Mouse (Mus musculus): Measurements from ENCODE around the gene Olfr700. TPM values are rescaled to one million over a fixed set of nuclear protein-coding genes. Genes with fewer than 3 reads are reported as not detected.
"Not testable (repeated sequence)": the region's sequence is repeated elsewhere in the genome, so short reads cannot be mapped to it uniquely, and the experiment has no call there.

The Olfr700 gene
- total and polyA plus RNA-seq, 2 experiments from 2014 or later: not detected

GRCm38 (mm10) chr7:106793098-106793497 lies 15.5 kb downstream of the Olfr700 start, which contains the start of gene Olfr699:
Gene Olfr699, minus strand, starts transcription at chr7:106793198.
- TF ChIP-seq CTCF (IDR thresholded peaks at IDR 0.05; ENCODE audit: low read depth) (no peak), EP300 (IDR thresholded peaks at IDR 0.05; ENCODE audit: low read depth) (no peak)
- Histone ChIP-seq H3K27me3 (ENCODE audit: control insufficient read depth, insufficient read depth, low read length) (no peaks in the 10 kb centered on the region), H3K4me3 (ENCODE audit: low read depth, low read length) (no peak within 1 kb of the TSS), H3K27ac (ENCODE audit: low read depth) (no peak within 1 kb of the TSS), H3K36me3 (replicated peaks; ENCODE audit: control insufficient read depth, insufficient read depth, low read length) (no peaks in the 10 kb centered on the region), H3K4me1 (ENCODE audit: control insufficient read depth, insufficient read depth) (no peaks in the 10 kb centered on the region), H3K4me2 (ENCODE audit: low read depth, low read length) (no peak within 1 kb of the TSS), H3K9ac (replicated peaks; ENCODE audit: low read depth, low read length) (no peak within 1 kb of the TSS), H3K9me3 (replicated peaks; ENCODE audit: control insufficient read depth, low read length) (no peaks in the 10 kb centered on the region; the same call in 1 of the 2 replicates)
- WGBS: 64% methylated on average over 1 of the region's 1 CpGs
- DNase-seq (ENCODE audit: low spot score): no peak
- ATAC-seq (ENCODE audit: insufficient read depth, low read depth): no peak

GRCm38 (mm10) chr7:106788330-106788729 lies 20.3 kb downstream of the Olfr700 start:
- Histone ChIP-seq H3K27me3 (ENCODE audit: control insufficient read depth, insufficient read depth, low read length) (no peaks in the 10 kb centered on the region), H3K9ac (replicated peaks; ENCODE audit: low read depth, low read length) (no peak overlapping the region), H3K27ac (ENCODE audit: low read depth) (no peak overlapping the region), H3K4me2 (ENCODE audit: low read depth, low read length) (no peak overlapping the region), H3K9me3 (replicated peaks; ENCODE audit: control insufficient read depth, low read length) (no peaks in the 10 kb centered on the region; the same call in 1 of the 2 replicates), H3K4me1 (ENCODE audit: control insufficient read depth, insufficient read depth) (no peaks in the 10 kb centered on the region), H3K36me3 (replicated peaks; ENCODE audit: control insufficient read depth, insufficient read depth, low read length) (no peaks in the 10 kb centered on the region), H3K4me3 (ENCODE audit: low read depth, low read length) (no peak overlapping the region)
- DNase-seq (ENCODE audit: low spot score) (no peak), ATAC-seq (ENCODE audit: insufficient read depth, low read depth) (no peak)
- TF ChIP-seq EP300 (IDR thresholded peaks at IDR 0.05; ENCODE audit: low read depth) (no peak), CTCF (IDR thresholded peaks at IDR 0.05; ENCODE audit: low read depth) (no peak)

- H3K36me3 ChIP-seq (replicated peaks; ENCODE audit: control insufficient read depth, insufficient read depth, low read length); H3K4me3 ChIP-seq (ENCODE audit: low read depth, low read length); H3K4me2 ChIP-seq (ENCODE audit: low read depth, low read length); H3K9ac ChIP-seq (replicated peaks; ENCODE audit: low read depth, low read length); H3K27me3 ChIP-seq (ENCODE audit: control insufficient read depth, insufficient read depth, low read length); ATAC-seq (ENCODE audit: insufficient read depth, low read depth); H3K27ac ChIP-seq (ENCODE audit: low read depth); H3K4me1 ChIP-seq (ENCODE audit: control insufficient read depth, insufficient read depth); DNase-seq (ENCODE audit: low spot score); H3K9me3 ChIP-seq (replicated peaks; ENCODE audit: control insufficient read depth, low read length): not testable (repeated sequence)
- WGBS: 82% methylated on average over 2 of the region's 2 CpGs
These were observed 47.6 kb downstream of the Olfr700 start for GRCm38 (mm10) chr7:106761008-106761407.

- Histone ChIP-seq H3K36me3 (replicated peaks; ENCODE audit: control insufficient read depth, insufficient read depth, low read length) (no peaks in the 10 kb centered on the region), H3K27me3 (ENCODE audit: control insufficient read depth, insufficient read depth, low read length) (no peaks in the 10 kb centered on the region), H3K4me1 (ENCODE audit: control insufficient read depth, insufficient read depth) (no peaks in the 10 kb centered on the region), H3K27ac (ENCODE audit: low read depth) (no peak overlapping the region), H3K9me3 (replicated peaks; ENCODE audit: control insufficient read depth, low read length) (no peaks in the 10 kb centered on the region), H3K9ac (replicated peaks; ENCODE audit: low read depth, low read length) (no peak overlapping the region), H3K4me3 (ENCODE audit: low read depth, low read length) (no peak overlapping the region), H3K4me2 (ENCODE audit: low read depth, low read length) (no peak overlapping the region)
- TF ChIP-seq EP300 (IDR thresholded peaks at IDR 0.05; ENCODE audit: low read depth) (no peak), CTCF (IDR thresholded peaks at IDR 0.05; ENCODE audit: low read depth) (no peak)
- ATAC-seq (ENCODE audit: insufficient read depth, low read depth) (no peak), DNase-seq (ENCODE audit: low spot score) (no peak)
- 77% methylated on average over 2 of the region's 2 CpGs for WGBS
These were observed 49.8 kb downstream of the Olfr700 start for GRCm38 (mm10) chr7:106758800-106759199.

Other genes starting within 250 kb of the Olfr700 start
- gene Olfr693, start 128.2 kb downstream of the Olfr700 start, total RNA-seq (2014; rRNA removed; ENCODE audit: low replicate concordance): not detected in 2 replicates
- gene Olfr693, start 128.2 kb downstream of the Olfr700 start, polyA plus RNA-seq (2015; fragmentation: Nextera tagmentation; extraction: Ambion mirVana): not detected in 2 replicates
- gene Olfr694, start 117.0 kb downstream of the Olfr700 start, total RNA-seq (2014; rRNA removed; ENCODE audit: low replicate concordance): not detected in 2 replicates
- gene Olfr694, start 117.0 kb downstream of the Olfr700 start, polyA plus RNA-seq (2015; fragmentation: Nextera tagmentation; extraction: Ambion mirVana): not detected in 2 replicates
- gene Olfr695, start 92.4 kb downstream of the Olfr700 start, total RNA-seq (2014; rRNA removed; ENCODE audit: low replicate concordance): not detected in 2 replicates
- not detected in 2 replicates for gene Olfr695, start 92.4 kb downstream of the Olfr700 start, polyA plus RNA-seq (2015; fragmentation: Nextera tagmentation; extraction: Ambion mirVana)
- not detected in 2 replicates for gene Olfr697, start 66.4 kb downstream of the Olfr700 start, total RNA-seq (2014; rRNA removed; ENCODE audit: low replicate concordance)
- gene Olfr697, start 66.4 kb downstream of the Olfr700 start, polyA plus RNA-seq (2015; fragmentation: Nextera tagmentation; extraction: Ambion mirVana): not detected in 2 replicates
- not detected in 2 replicates for gene Olfr698, start 53.4 kb downstream of the Olfr700 start, total RNA-seq (2014; rRNA removed; ENCODE audit: low replicate concordance)
- gene Olfr698, start 53.4 kb downstream of the Olfr700 start, polyA plus RNA-seq (2015; fragmentation: Nextera tagmentation; extraction: Ambion mirVana): not detected in 2 replicates
- not detected in 2 replicates for gene Olfr699, start 15.6 kb downstream of the Olfr700 start, total RNA-seq (2014; rRNA removed; ENCODE audit: low replicate concordance)
- gene Olfr699, start 15.6 kb downstream of the Olfr700 start, polyA plus RNA-seq (2015; fragmentation: Nextera tagmentation; extraction: Ambion mirVana): not detected in 2 replicates
- gene Olfr701, start 5.3 kb upstream of the Olfr700 start, total RNA-seq (2014; rRNA removed; ENCODE audit: low replicate concordance): not detected in 2 replicates
- gene Olfr701, start 5.3 kb upstream of the Olfr700 start, polyA plus RNA-seq (2015; fragmentation: Nextera tagmentation; extraction: Ambion mirVana): not detected in 2 replicates
- gene Olfr702, start 25.1 kb upstream of the Olfr700 start, total RNA-seq (2014; rRNA removed; ENCODE audit: low replicate concordance): not detected in 2 replicates
- gene Olfr702, start 25.1 kb upstream of the Olfr700 start, polyA plus RNA-seq (2015; fragmentation: Nextera tagmentation; extraction: Ambion mirVana): not detected in 2 replicates
- gene Olfr703, start 34.5 kb upstream of the Olfr700 start, total RNA-seq (2014; rRNA removed; ENCODE audit: low replicate concordance): not detected in 2 replicates
- gene Olfr703, start 34.5 kb upstream of the Olfr700 start, polyA plus RNA-seq (2015; fragmentation: Nextera tagmentation; extraction: Ambion mirVana): not detected in 2 replicates
- gene Olfr704, start 54.4 kb upstream of the Olfr700 start, total RNA-seq (2014; rRNA removed; ENCODE audit: low replicate concordance): not detected in 2 replicates
- gene Olfr704, start 54.4 kb upstream of the Olfr700 start, polyA plus RNA-seq (2015; fragmentation: Nextera tagmentation; extraction: Ambion mirVana): not detected in 2 replicates
- gene Olfr705, start 68.1 kb upstream of the Olfr700 start, total RNA-seq (2014; rRNA removed; ENCODE audit: low replicate concordance): not detected in 2 replicates
- gene Olfr705, start 68.1 kb upstream of the Olfr700 start, polyA plus RNA-seq (2015; fragmentation: Nextera tagmentation; extraction: Ambion mirVana): not detected in 2 replicates
- gene Olfr706, start 79.3 kb upstream of the Olfr700 start, total RNA-seq (2014; rRNA removed; ENCODE audit: low replicate concordance): not detected in 2 replicates
- gene Olfr706, start 79.3 kb upstream of the Olfr700 start, polyA plus RNA-seq (2015; fragmentation: Nextera tagmentation; extraction: Ambion mirVana): not detected in 2 replicates
- gene Olfr707, start 92.4 kb upstream of the Olfr700 start, total RNA-seq (2014; rRNA removed; ENCODE audit: low replicate concordance): not detected in 2 replicates
- not detected in 2 replicates for gene Olfr707, start 92.4 kb upstream of the Olfr700 start, polyA plus RNA-seq (2015; fragmentation: Nextera tagmentation; extraction: Ambion mirVana)
- gene Olfr1532-ps1, start 99.2 kb upstream of the Olfr700 start, total RNA-seq (2014; rRNA removed; ENCODE audit: low replicate concordance): not detected in 2 replicates
- not detected in 2 replicates for gene Olfr1532-ps1, start 99.2 kb upstream of the Olfr700 start, polyA plus RNA-seq (2015; fragmentation: Nextera tagmentation; extraction: Ambion mirVana)
- gene Olfr709-ps1, start 123.4 kb upstream of the Olfr700 start, total RNA-seq (2014; rRNA removed; ENCODE audit: low replicate concordance): not detected in 2 replicates
- not detected in 2 replicates for gene Olfr709-ps1, start 123.4 kb upstream of the Olfr700 start, polyA plus RNA-seq (2015; fragmentation: Nextera tagmentation; extraction: Ambion mirVana)
- gene Olfr710, start 139.5 kb upstream of the Olfr700 start, total RNA-seq (2014; rRNA removed; ENCODE audit: low replicate concordance): not detected in 2 replicates
- not detected in 2 replicates for gene Olfr710, start 139.5 kb upstream of the Olfr700 start, polyA plus RNA-seq (2015; fragmentation: Nextera tagmentation; extraction: Ambion mirVana)
- gene Olfr6, start 155.1 kb upstream of the Olfr700 start, total RNA-seq (2014; rRNA removed; ENCODE audit: low replicate concordance): not detected in 2 replicates
- not detected in 2 replicates for gene Olfr6, start 155.1 kb upstream of the Olfr700 start, polyA plus RNA-seq (2015; fragmentation: Nextera tagmentation; extraction: Ambion mirVana)
- gene Olfr711, start 166.6 kb upstream of the Olfr700 start, total RNA-seq (2014; rRNA removed; ENCODE audit: low replicate concordance): not detected in 2 replicates
- not detected in 2 replicates for gene Olfr711, start 166.6 kb upstream of the Olfr700 start, polyA plus RNA-seq (2015; fragmentation: Nextera tagmentation; extraction: Ambion mirVana)
- gene Olfr2, start 197.2 kb upstream of the Olfr700 start, total RNA-seq (2014; rRNA removed; ENCODE audit: low replicate concordance): not detected in 2 replicates
- gene Olfr2, start 197.2 kb upstream of the Olfr700 start, polyA plus RNA-seq (2015; fragmentation: Nextera tagmentation; extraction: Ambion mirVana): not detected in 2 replicates
- gene Olfr713, start 222.3 kb upstream of the Olfr700 start, total RNA-seq (2014; rRNA removed; ENCODE audit: low replicate concordance): not detected in 2 replicates
- not detected in 2 replicates for gene Olfr713, start 222.3 kb upstream of the Olfr700 start, polyA plus RNA-seq (2015; fragmentation: Nextera tagmentation; extraction: Ambion mirVana)